Mouse (Mus musculus) CH12.LX (cell line): ENCODE measurements around the gene Ube2z. TPM values are rescaled to one million over a fixed set of nuclear protein-coding genes. Genes with fewer than 3 reads are reported as not detected.

Source experiments
- DNase-seq: peaks from one replicate; pipeline ENCODE4 v3.0.0-alpha.2; 2013; ENCODE audit errors: extremely low read depth
- H3K27ac ChIP-seq: 2 replicates; pipeline ENCODE4 v1.5.1; 2012; ENCODE audit warnings: low read depth, mild to moderate bottlenecking, control low read depth, moderate library complexity; ENCODE audit not compliant: insufficient read depth
- H3K27me3 ChIP-seq: replicated peaks from 2 replicates; pipeline ENCODE3; 2012; ENCODE audit warnings: inconsistent platforms
- H3K36me3 ChIP-seq, 2 experiments: replicated peaks in 1 of 2; 2 replicates each; pipeline versions ENCODE3 to v1.6.1; 2012; ENCODE audit warnings: inconsistent platforms in 1 of 2, low read length in 1 of 2, mild to moderate bottlenecking in 1 of 2, mixed read lengths in 1 of 2, moderate library complexity in 1 of 2; ENCODE audit not compliant: control insufficient read depth in 1 of 2, insufficient read depth in 1 of 2
- H3K4me1 ChIP-seq, 2 experiments: 2 replicates each; pipeline ENCODE4 v1.6.1; 2012; ENCODE audit warnings: inconsistent platforms in 1 of 2, moderate library complexity in 1 of 2; ENCODE audit not compliant: insufficient read depth in 2 of 2, control insufficient read depth in 1 of 2
- H3K4me2 ChIP-seq: 2 replicates; pipeline ENCODE4 v1.6.1; 2012; ENCODE audit warnings: low read depth, mild to moderate bottlenecking, control low read depth; ENCODE audit not compliant: poor library complexity, insufficient read depth, severe bottlenecking
- H3K4me3 ChIP-seq, 3 experiments: fragments of 150-350 bp in 1 of 3; sonication (generic) in 1 of 3; replicated peaks in 1 of 3; 2 replicates each; pipeline versions ENCODE3 to v1.5.1; 2011 to 2012; ENCODE audit warnings: low read depth in 2 of 3, low read length in 2 of 3, mild to moderate bottlenecking in 2 of 3, moderate library complexity in 2 of 3, control low read depth in 1 of 3, improper control_type of control experiment in 1 of 3, inconsistent platforms in 1 of 3, mixed read lengths in 1 of 3; ENCODE audit not compliant: poor library complexity in 1 of 3
- H3K79me2 ChIP-seq: replicated peaks from 2 replicates; pipeline ENCODE4 v1.6.1; 2012; ENCODE audit warnings: mild to moderate bottlenecking, moderate library complexity; ENCODE audit not compliant: control insufficient read depth, poor library complexity, insufficient read depth, severe bottlenecking; ENCODE audit errors: extremely low read depth
- H3K9ac ChIP-seq: 2 replicates; pipeline ENCODE4 v1.6.1; 2012; ENCODE audit warnings: low read depth, mild to moderate bottlenecking, control low read depth, moderate library complexity; ENCODE audit not compliant: insufficient read depth
- H3K9me3 ChIP-seq: replicated peaks from 2 replicates; pipeline ENCODE3; 2012; ENCODE audit warnings: low read length, inconsistent platforms, mixed read lengths
- BHLHE40 ChIP-seq: IDR thresholded peaks from 2 replicates; pipeline ENCODE4 v1.6.1; 2011; ENCODE audit warnings: mild to moderate bottlenecking, low read depth, low read length, improper control_type of control experiment
- CTCF ChIP-seq, 2 experiments: IDR thresholded peaks in 1 of 2; conservative IDR thresholded peaks in 1 of 2; 2 replicates each; pipeline ENCODE4 v1.5.1; 2011 to 2012; ENCODE audit warnings: low read depth in 2 of 2, low read length in 2 of 2, improper control_type of control experiment in 1 of 2, inconsistent platforms in 1 of 2, mild to moderate bottlenecking in 1 of 2, moderate library complexity in 1 of 2
- E2F4 ChIP-seq: IDR thresholded peaks from 2 replicates; pipeline ENCODE4 v1.6.1; 2011; ENCODE audit warnings: low read depth, low read length, improper control_type of control experiment; ENCODE audit not compliant: insufficient replicate concordance
- ELF1 ChIP-seq: IDR thresholded peaks from 2 replicates; pipeline ENCODE4 v1.6.1; 2014; ENCODE audit warnings: low read depth, mild to moderate bottlenecking, inconsistent platforms, low read length, improper control_type of control experiment
- GABPA ChIP-seq: IDR thresholded peaks from 2 replicates; pipeline ENCODE4 v1.6.1; 2012; ENCODE audit warnings: low read depth, low read length, improper control_type of control experiment, inconsistent platforms; ENCODE audit not compliant: insufficient replicate concordance
- IRF4 ChIP-seq: IDR thresholded peaks from 2 replicates; pipeline ENCODE4 v1.6.1; 2014; ENCODE audit warnings: low read depth, mild to moderate bottlenecking, inconsistent platforms, low read length, improper control_type of control experiment
- JUN ChIP-seq: IDR thresholded peaks from 2 replicates; pipeline ENCODE4 v1.6.1; 2011; ENCODE audit warnings: low read depth, mild to moderate bottlenecking, low read length, improper control_type of control experiment, moderate library complexity; ENCODE audit not compliant: insufficient read depth
- KAT2A ChIP-seq: IDR thresholded peaks from 2 replicates; pipeline ENCODE4 v1.6.1; 2012; ENCODE audit warnings: low read length, improper control_type of control experiment, inconsistent platforms; ENCODE audit not compliant: insufficient replicate concordance
- MAZ ChIP-seq: IDR thresholded peaks from 2 replicates; pipeline ENCODE4 v1.6.1; 2012; ENCODE audit warnings: low read depth, mild to moderate bottlenecking, inconsistent platforms, low read length, improper control_type of control experiment, moderate library complexity
- MYC ChIP-seq: IDR thresholded peaks from 2 replicates; pipeline ENCODE4 v1.6.1; 2011; ENCODE audit warnings: low read depth, mild to moderate bottlenecking, improper control_type of control experiment, low read length
- NELFE ChIP-seq: IDR thresholded peaks from 2 replicates; pipeline ENCODE4 v1.6.1; 2011; ENCODE audit warnings: low read depth, low read length, improper control_type of control experiment
- NRF1 ChIP-seq: IDR thresholded peaks from 2 replicates; pipeline ENCODE4 v1.6.1; 2014; ENCODE audit warnings: low read depth, mild to moderate bottlenecking, inconsistent platforms, low read length, improper control_type of control experiment, moderate library complexity
- PAX5 ChIP-seq: IDR thresholded peaks from 2 replicates; pipeline ENCODE4 v1.6.1; 2012; ENCODE audit warnings: low read length, inconsistent platforms, mixed read lengths
- POLR2A ChIP-seq: IDR thresholded peaks from 2 replicates; pipeline ENCODE4 v1.6.1; 2011; ENCODE audit warnings: low read depth, mild to moderate bottlenecking, improper control_type of control experiment, low read length
- POLR2AphosphoS2 ChIP-seq: IDR thresholded peaks from 2 replicates; pipeline ENCODE4 v1.6.1; 2011; ENCODE audit warnings: low read depth, low read length, improper control_type of control experiment
- RAD21 ChIP-seq: IDR thresholded peaks from 2 replicates; pipeline ENCODE4 v1.6.1; 2011; ENCODE audit warnings: low read depth, mild to moderate bottlenecking, low read length, improper control_type of control experiment, moderate library complexity
- RCOR1 ChIP-seq: conservative IDR thresholded peaks from 2 replicates; pipeline ENCODE4 v1.6.1; 2012; ENCODE audit warnings: low read depth, mild to moderate bottlenecking, inconsistent platforms, low read length, improper control_type of control experiment
- SIN3A ChIP-seq: IDR thresholded peaks from 2 replicates; pipeline ENCODE4 v1.6.1; 2012; ENCODE audit warnings: low read length, improper control_type of control experiment, inconsistent platforms
- SMC3 ChIP-seq: IDR thresholded peaks from 2 replicates; pipeline ENCODE4 v1.6.1; 2011; ENCODE audit warnings: low read depth, low read length, improper control_type of control experiment
- TBP ChIP-seq: conservative IDR thresholded peaks from 2 replicates; pipeline ENCODE4 v1.6.1; 2011; ENCODE audit warnings: low read depth, low read length, improper control_type of control experiment
- TCF12 ChIP-seq: IDR thresholded peaks from 2 replicates; pipeline ENCODE4 v1.6.1; 2014; ENCODE audit warnings: low read depth, mild to moderate bottlenecking, inconsistent platforms, low read length, improper control_type of control experiment
- USF1 ChIP-seq: IDR thresholded peaks from 2 replicates; pipeline ENCODE4 v1.6.1; 2014; ENCODE audit warnings: low read depth, mild to moderate bottlenecking, inconsistent platforms, low read length, improper control_type of control experiment
- USF2 ChIP-seq: conservative IDR thresholded peaks from 2 replicates; pipeline ENCODE4 v1.6.1; 2011; ENCODE audit warnings: low read depth, low read length, improper control_type of control experiment
- dilution Hi-C: fragments of 300-500 bp; cut with MboI; formaldehyde crosslinking; loops from 2 replicates; pipeline ENCODE4 v1.14.3; 2020; ENCODE audit warnings: low sequenced_read_pairs; ENCODE audit not compliant: extremely low pct_unique_long_range_greater_than_20kb, extremely low pct_ligation_motif_present
- in situ Hi-C: fragments of 300-500 bp; cut with MboI; formaldehyde crosslinking; loops from 3 replicates; pipeline ENCODE4 v1.14.3; 2019; ENCODE audit warnings: low sequenced_read_pairs, low pct_ligation_motif_present, low pct_unique_long_range_greater_than_20kb, mixed read lengths
- polyA plus RNA-seq: library from polyadenylated mRNA; unstranded; fragments of >175 nt; gene quantifications from 2 replicates; pipeline ENCODE4 v1.2.1, GENCODE M21; 2012; ENCODE audit warnings: low read depth; ENCODE audit not compliant: insufficient read length
- total RNA-seq, 2 experiments: library from RNA; depleted of rRNA; stranded (reverse); fragments of 300-350 nt in 1 of 2; fragments of >200 nt in 1 of 2; gene quantifications; 2 replicates each; pipeline ENCODE4 v1.2.3; 2012 to 2014

Ube2z gene
- total and polyA plus RNA-seq, 3 experiments, result 51.3 to 67.8 (median 64.2) TPM

DNA sequence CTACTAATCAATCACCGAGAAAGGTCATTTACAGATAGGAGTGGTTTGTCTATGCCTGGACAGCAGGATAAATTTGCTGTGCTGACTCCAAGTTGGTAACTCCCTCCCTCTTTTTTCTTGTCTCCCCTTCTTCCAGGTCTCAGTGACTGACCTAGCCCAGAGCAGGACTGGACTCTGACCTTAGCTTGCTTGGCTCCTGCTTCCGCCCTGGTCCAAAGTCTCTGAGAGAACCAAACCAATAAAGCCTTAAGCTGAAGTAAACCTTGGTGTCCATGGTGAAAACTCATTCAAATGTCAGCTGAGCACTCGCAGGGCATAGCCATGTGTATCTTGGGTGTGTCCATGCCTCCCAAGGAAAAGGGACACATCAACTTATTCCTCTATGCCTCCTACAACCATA, 34.6 kb downstream of the Ube2z start:
- peaks cover 4% of the 10 kb centered on the region for H3K27me3 ChIP-seq
- in situ Hi-C loops (no loop called here), dilution Hi-C loops (no loop called here)
- H3K9me3 ChIP-seq, result no peaks in the 10 kb centered on the region
- H3K9ac ChIP-seq, result no peak overlapping the region
- no peak overlapping the region for H3K4me2 ChIP-seq
- H3K4me3 ChIP-seq, result no peak overlapping the region
- no peak overlapping the region for H3K27ac ChIP-seq
- no peak for DNase-seq
- peaks cover 2 to 16% of the 10 kb centered on the region in 2 experiments; a peak in 2 of 4 replicates for H3K4me1 ChIP-seq
- peaks cover 0 to 1% of the 10 kb centered on the region in 2 experiments for H3K36me3 ChIP-seq
- H3K79me2 ChIP-seq, result peaks cover 8% of the 10 kb centered on the region
- no peak for TF ChIP-seq KAT2A
- no peak for TF ChIP-seq BHLHE40
- TF ChIP-seq USF2, result no peak
- no peak for TF ChIP-seq E2F4
- no peak for TF ChIP-seq USF1
- TF ChIP-seq NRF1, result no peak
- no peak for TF ChIP-seq CTCF (conservative IDR thresholded peaks at IDR 0.05 in 1 of 2, IDR thresholded peaks at IDR 0.05 in 1 of 2; ENCODE audit: low read depth in 2 of 2, low read length in 2 of 2)
- TF ChIP-seq TBP, result no peak

DNA sequence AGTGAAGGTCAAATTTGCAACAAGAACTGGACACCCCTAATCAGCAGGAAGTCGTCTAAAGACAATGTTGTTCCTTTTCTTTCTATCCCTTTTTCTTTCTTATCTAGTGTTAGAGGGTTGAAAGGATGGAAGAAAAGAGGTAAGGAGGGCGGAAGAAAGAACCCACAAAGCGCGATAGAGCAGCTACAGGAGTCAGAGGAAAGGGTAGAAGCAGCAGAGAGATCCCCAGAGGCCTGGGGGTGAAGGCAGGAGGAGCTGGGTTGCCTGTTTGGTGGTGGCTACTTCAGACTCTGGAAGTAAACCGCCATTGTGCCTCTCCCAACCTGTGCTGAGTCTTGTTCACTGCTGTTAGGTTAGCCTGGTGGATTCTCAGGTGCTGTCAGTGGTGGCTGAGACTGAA, 37.1 kb downstream of the Ube2z start:
- Histone ChIP-seq H3K9me3 (no peaks in the 10 kb centered on the region), H3K36me3 (peaks cover 0 to 1% of the 10 kb centered on the region in 2 experiments), H3K27me3 (peaks cover 6% of the 10 kb centered on the region), H3K79me2 (no peaks in the 10 kb centered on the region), H3K4me1 (peaks cover 4 to 7% of the 10 kb centered on the region in 2 experiments; a peak in 3 of 4 replicates), H3K27ac (no peak overlapping the region), H3K4me2 (no peak overlapping the region), H3K4me3 (no peak overlapping the region), H3K9ac (no peak overlapping the region)
- no peak for TF ChIP-seq RCOR1
- DNase-seq, result no peak
- in situ Hi-C loops, result no loop called here
- dilution Hi-C loops, result no loop called here

DNA sequence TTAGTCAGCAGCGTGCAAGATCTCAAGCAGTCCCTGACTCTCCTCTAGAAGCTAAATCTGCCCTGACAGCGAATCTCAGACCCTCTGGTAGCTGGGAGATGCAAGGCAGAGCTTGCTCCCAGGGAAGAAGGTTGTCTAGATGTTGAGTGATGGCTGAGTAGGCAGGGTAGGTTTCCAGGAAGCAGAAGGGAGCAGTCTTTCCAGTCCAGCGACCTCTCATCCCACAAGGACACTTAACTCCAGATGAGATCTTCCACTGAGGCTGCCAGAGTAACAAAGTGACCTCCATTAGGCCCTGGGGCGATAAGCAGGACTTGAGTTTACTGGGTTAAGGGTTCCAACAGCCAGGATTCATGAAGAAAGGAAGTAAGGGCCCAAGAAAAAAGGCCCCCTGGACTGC, 44.6 kb downstream of the Ube2z start:
- no peak overlapping the region for H3K4me3 ChIP-seq
- peaks cover 44% of the 10 kb centered on the region for H3K27me3 ChIP-seq
- no peaks in the 10 kb centered on the region for H3K79me2 ChIP-seq
- dilution Hi-C loops (no loop called here), in situ Hi-C loops (no loop called here)
- TF ChIP-seq TCF12, result no peak
- no peak for TF ChIP-seq NRF1
- TF ChIP-seq SMC3, result no peak
- no peak for TF ChIP-seq IRF4
- no peak for TF ChIP-seq POLR2A
- TF ChIP-seq ELF1, result no peak
- TF ChIP-seq TBP, result no peak
- no peak for TF ChIP-seq GABPA
- TF ChIP-seq MYC, result no peak
- no peak for TF ChIP-seq MAZ
- TF ChIP-seq POLR2AphosphoS2, result no peak
- no peak for TF ChIP-seq PAX5
- TF ChIP-seq NELFE, result no peak
- no peak for TF ChIP-seq SIN3A
- no peak for TF ChIP-seq RAD21
- no peak for TF ChIP-seq JUN
- no peak for TF ChIP-seq CTCF (conservative IDR thresholded peaks at IDR 0.05 in 1 of 2, IDR thresholded peaks at IDR 0.05 in 1 of 2; ENCODE audit: low read depth in 2 of 2, low read length in 2 of 2)
- H3K4me1 ChIP-seq, result peaks cover 0 to 4% of the 10 kb centered on the region in 2 experiments; a peak in 1 of 4 replicates
- no peak overlapping the region for H3K27ac ChIP-seq
- no peak overlapping the region for H3K4me2 ChIP-seq
- H3K36me3 ChIP-seq, result no peaks in the 10 kb centered on the region
- H3K9ac ChIP-seq, result no peak overlapping the region
- no peaks in the 10 kb centered on the region for H3K9me3 ChIP-seq
- no peak for DNase-seq
